Mouse (Mus musculus) cerebellum, postnatal 10 days (tissue): ENCODE results near the gene Ndufs4.

Experiments used
- DNase-seq, 2 experiments: peaks; one replicate each; pipeline ENCODE4 v3.0.0; 2021; ENCODE audit warnings: mixed read lengths in 2 of 2

Ndufs4 gene

GRCm38 (mm10) chr13:114388211-114388965 lies at the start of gene Ndufs4:
Gene Ndufs4, minus strand, starts transcription at chr13:114388258.
- no peak for DNase-seq

- peak; percentile 35 to 40 for DNase-seq
Observed at GRCm38 (mm10) chr13:114432491-114432890, 44.4 kb upstream of the Ndufs4 start.

- DNase-seq: no peak
Observed at GRCm38 (mm10) chr13:114425230-114425629, 37.2 kb upstream of the Ndufs4 start.

GRCm38 (mm10) chr13:114420235-114420634 lies 32.2 kb upstream of the Ndufs4 start:
- no peak for DNase-seq

GRCm38 (mm10) chr13:114419364-114419763 lies 31.3 kb upstream of the Ndufs4 start:
- DNase-seq: no peak

GRCm38 (mm10) chr13:114412326-114412725 lies 24.3 kb upstream of the Ndufs4 start:
- DNase-seq: no peak

GRCm38 (mm10) chr13:114406866-114407265 lies 18.8 kb upstream of the Ndufs4 start:
- DNase-seq: no peak

- no peak for DNase-seq
Observed at GRCm38 (mm10) chr13:114406424-114406823, 18.4 kb upstream of the Ndufs4 start.

- no peak for DNase-seq
Observed at GRCm38 (mm10) chr13:114405100-114405715, 17.1 kb upstream of the Ndufs4 start.

- DNase-seq: no peak
Observed at GRCm38 (mm10) chr13:114398906-114399305, 10.8 kb upstream of the Ndufs4 start.

- DNase-seq: no peak
Observed at GRCm38 (mm10) chr13:114397281-114397680, 9.2 kb upstream of the Ndufs4 start.

GRCm38 (mm10) chr13:114396863-114397262 lies 8.8 kb upstream of the Ndufs4 start:
- DNase-seq: no peak

- no peak for DNase-seq
Observed at GRCm38 (mm10) chr13:114394784-114395183, 6.7 kb upstream of the Ndufs4 start.

- DNase-seq: no peak
Observed at GRCm38 (mm10) chr13:114392501-114392900, 4.4 kb upstream of the Ndufs4 start.

GRCm38 (mm10) chr13:114387521-114388171 lies 412 bp downstream of the Ndufs4 start:
- peak; percentile 97 to 99 for DNase-seq

GRCm38 (mm10) chr13:114387074-114387487 lies 977 bp downstream of the Ndufs4 start:
- no peak for DNase-seq

GRCm38 (mm10) chr13:114376511-114376910 lies 11.5 kb downstream of the Ndufs4 start:
- DNase-seq: no peak

GRCm38 (mm10) chr13:114362086-114362485 lies 26.0 kb downstream of the Ndufs4 start:
- DNase-seq: no peak

GRCm38 (mm10) chr13:114351321-114351946 lies 36.6 kb downstream of the Ndufs4 start:
- DNase-seq: peak; percentile 85 to 88

GRCm38 (mm10) chr13:114344979-114345712 lies 42.9 kb downstream of the Ndufs4 start:
- DNase-seq: no peak

- no peak for DNase-seq
Observed at GRCm38 (mm10) chr13:114344220-114344973, 43.7 kb downstream of the Ndufs4 start.

GRCm38 (mm10) chr13:114343001-114343400 lies 45.1 kb downstream of the Ndufs4 start:
- DNase-seq: peak; percentile 23 to 46
